Mouse (Mus musculus) cortical plate, adult 2 months (tissue): Measurements from ENCODE around the gene Scgb2b7. TPM values are rescaled to one million over a fixed set of nuclear protein-coding genes. Genes with fewer than 3 reads are reported as not detected.
"Not testable (repeated sequence)": the region's sequence is repeated elsewhere in the genome, so short reads cannot be mapped to it uniquely, and the experiment has no call there.

Experiments used
- H3K27ac ChIP-seq: fragments of 200-500 bp; 2 replicates; pipeline ENCODE4 v1.5.1; 2012; ENCODE audit warnings: low read length, control low read depth, inconsistent platforms; ENCODE audit not compliant: insufficient read depth
- H3K4me1 ChIP-seq: fragments of 200-500 bp; 2 replicates; pipeline ENCODE4 v1.6.1; 2011; ENCODE audit warnings: low read length; ENCODE audit not compliant: control insufficient read depth, insufficient read depth
- H3K4me3 ChIP-seq: fragments of 200-500 bp; 2 replicates; pipeline ENCODE4 v1.5.1; 2011; ENCODE audit warnings: mild to moderate bottlenecking, low read length, control low read depth; ENCODE audit not compliant: insufficient read depth
- polyA plus RNA-seq: library from polyadenylated mRNA; depleted of rRNA; stranded (reverse); fragments of >200 nt; gene quantifications from 2 replicates; pipeline ENCODE4 v1.2.3, GENCODE M21; 2012; rRNA removed

Gene Scgb2b7
- polyA plus RNA-seq: not detected in 2 replicates

GRCm38 (mm10) chr7:31705657-31706056 lies at the start of gene Scgb2b7:
Scgb2b7 (minus strand) TSS chr7:31705757.
- not testable (repeated sequence) for H3K4me3 ChIP-seq, H3K4me1 ChIP-seq, H3K27ac ChIP-seq

- not testable (repeated sequence) for H3K4me3 ChIP-seq, H3K4me1 ChIP-seq, H3K27ac ChIP-seq
Observed at GRCm38 (mm10) chr7:31712365-31712764, 6.8 kb upstream of the Scgb2b7 start, which contains the start of gene Scgb1b7. Scgb1b7 (plus strand) TSS chr7:31712665.

Other genes starting within 250 kb of the Scgb2b7 start
- not detected in 2 replicates for gene Scgb1b7, start 6.9 kb upstream of the Scgb2b7 start, polyA plus RNA-seq